Mouse (Mus musculus) c-Kit-positive CD71-negative TER-119-negative erythroid progenitor cells, embryonic 14.5 days (primary cell): ENCODE data around the gene Aldh1b1.
A peak's percentile ranks its signal among the peaks of the same experiment; 100 is the strongest.

Experiments used
- DNase-seq: peaks from one replicate; pipeline ENCODE4 v3.0.0-alpha.2; 2013; ENCODE audit warnings: low read depth

Gene Aldh1b1

GRCm38 (mm10) chr4:45798964-45799363, at the start of gene Aldh1b1:
Gene Aldh1b1 (plus strand): TSS chr4:45799022.
- DNase-seq, result peak; percentile 49

DNA sequence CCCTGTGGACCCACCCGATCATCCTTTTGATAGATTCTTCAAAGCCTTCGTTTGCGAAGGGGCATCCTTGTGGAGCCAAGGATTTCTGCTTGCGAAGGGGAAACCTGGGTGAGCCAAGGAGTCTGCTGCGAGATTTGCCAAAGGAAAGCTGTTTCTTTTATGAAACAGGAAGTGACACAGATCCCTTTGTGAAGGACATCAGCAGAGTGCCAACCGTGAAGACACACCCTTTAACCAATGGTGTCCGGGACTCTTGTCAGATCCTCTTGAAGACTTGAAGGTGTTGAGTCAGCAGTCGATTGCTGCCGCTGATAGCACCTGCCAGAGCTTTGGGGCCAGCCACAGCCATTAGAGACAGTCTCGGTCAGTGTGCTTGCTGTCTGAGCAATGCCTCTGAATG, 49.4 kb upstream of the Aldh1b1 start:
- DNase-seq, result no peak

- no peak for DNase-seq
Measured at GRCm38 (mm10) chr4:45750477-45750876, 48.3 kb upstream of the Aldh1b1 start.

- DNase-seq, result no peak
Measured at GRCm38 (mm10) chr4:45753211-45753809, 45.5 kb upstream of the Aldh1b1 start.

DNA sequence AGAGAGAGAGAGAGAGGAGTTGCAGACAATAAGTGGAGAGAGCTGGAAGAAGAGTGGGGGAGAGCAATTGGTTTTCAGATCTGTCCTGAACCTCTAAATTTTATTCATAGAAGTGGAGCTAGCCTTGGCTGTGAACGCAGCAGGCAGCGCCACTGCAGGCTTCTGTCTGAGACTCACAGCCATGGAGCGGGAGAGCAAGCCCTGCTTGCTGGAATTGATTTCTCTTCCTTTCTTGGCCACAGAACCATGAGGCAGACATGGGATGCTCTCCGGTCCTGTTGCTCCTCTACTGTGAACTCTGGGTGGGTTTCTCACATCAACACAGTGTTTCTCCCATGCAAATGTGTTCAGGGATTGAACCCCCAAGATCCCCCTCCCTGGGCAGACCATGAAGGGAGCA, 44.7 kb upstream of the Aldh1b1 start:
- DNase-seq, result no peak

DNA sequence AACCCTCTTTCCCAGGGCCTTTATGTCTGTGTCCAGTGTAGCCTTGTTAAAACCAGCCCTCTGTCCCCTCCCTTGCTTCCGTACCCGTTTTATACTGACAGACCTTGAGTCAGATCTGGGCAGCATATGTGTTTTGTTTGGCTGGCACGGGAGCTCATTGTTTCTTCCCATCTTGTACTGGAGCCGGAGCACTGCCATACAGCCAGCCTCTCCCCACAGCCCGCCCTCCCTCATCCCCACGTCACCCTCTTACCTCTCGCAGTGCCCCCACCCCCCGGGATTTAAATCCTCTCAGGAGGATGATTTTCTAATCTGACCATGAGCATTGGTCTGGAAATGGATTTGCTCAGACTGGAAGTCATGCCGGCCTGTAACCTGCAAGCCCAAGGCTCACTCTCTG, 43.7 kb upstream of the Aldh1b1 start:
- no peak for DNase-seq

DNA sequence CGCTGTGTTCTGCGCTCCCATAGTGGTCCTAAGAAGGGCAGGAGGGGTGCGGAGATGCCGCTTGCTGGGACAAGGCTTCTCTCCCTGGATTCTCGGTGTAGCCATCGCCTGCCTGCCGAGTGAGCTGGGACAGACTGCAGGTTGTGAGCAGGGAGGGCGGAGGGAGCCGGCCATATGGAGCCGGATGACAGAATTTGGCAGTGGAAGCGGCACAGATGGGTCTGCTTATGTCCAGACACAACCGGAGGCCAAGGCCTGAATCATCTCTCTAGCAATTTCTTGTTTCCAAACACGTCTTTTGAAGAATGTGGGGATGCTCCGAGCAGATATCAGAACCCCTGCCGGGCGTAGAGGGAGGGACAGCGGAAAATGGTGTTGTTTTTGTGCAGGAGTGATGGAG, 42.9 kb upstream of the Aldh1b1 start:
- DNase-seq, result no peak

- no peak for DNase-seq
Measured at GRCm38 (mm10) chr4:45757941-45758340, 40.9 kb upstream of the Aldh1b1 start.

GRCm38 (mm10) chr4:45759411-45759810, 39.4 kb upstream of the Aldh1b1 start:
- no peak for DNase-seq

DNA sequence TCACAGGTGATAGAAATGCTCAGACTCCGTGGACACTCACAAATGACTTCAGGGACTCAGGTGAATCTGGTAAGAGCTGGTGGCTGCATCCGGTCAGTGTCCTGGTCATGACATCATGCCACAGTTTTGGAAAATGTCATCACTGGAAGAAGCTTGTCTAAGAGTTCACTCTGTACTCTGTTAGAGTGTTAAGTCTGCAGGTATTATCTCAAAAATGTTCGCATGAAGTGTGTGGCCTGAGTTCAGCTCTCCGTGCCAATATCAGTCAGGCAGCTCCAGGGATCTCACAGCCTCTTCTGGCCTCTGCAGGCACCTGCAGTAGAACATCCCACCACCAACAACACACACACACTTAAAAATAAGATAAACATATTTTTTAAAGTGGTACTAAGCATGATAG, 36.2 kb upstream of the Aldh1b1 start:
- no peak for DNase-seq

GRCm38 (mm10) chr4:45763288-45764140, 35.3 kb upstream of the Aldh1b1 start:
- no peak for DNase-seq

DNA sequence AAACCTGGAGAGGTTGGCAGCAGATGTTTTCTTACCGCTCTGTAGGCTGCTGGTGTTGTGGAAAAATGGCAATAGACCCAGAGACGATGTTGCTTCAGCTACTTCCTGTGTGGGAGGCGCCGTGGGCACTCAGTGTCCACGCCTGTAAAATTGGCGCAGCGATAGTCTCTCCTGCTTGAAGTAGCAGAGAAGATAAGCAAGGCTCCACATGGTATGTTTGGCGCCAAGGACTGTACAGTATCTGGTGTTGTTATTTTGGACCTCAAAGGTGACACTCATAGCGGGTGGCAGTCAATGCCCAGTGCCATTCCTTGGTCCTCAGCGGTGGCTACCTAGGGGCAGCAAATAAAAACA, 34.7 kb upstream of the Aldh1b1 start:
- DNase-seq, result no peak

DNA sequence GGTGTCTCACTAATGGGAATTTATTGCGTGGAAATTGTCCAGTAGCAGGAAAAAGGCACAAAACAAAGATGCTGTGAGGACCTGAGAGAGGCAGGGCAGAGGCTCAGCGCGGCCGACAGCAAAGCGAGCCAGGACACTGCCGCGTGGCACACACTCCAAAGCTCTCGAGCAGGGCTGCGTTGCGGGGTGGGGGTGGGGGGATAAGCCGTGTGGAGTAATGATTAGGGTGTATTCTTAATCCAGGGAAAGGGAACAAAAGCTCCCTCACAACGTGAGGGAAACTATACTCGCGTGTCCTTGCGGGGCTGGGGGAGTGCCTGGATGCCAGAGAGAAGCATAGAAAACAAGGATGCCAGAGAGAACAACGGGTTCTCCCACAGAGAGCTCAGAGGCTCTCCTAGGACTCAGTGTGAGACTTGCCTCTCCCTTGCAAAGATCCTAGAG, 33.7 kb upstream of the Aldh1b1 start:
- DNase-seq, result no peak

DNA sequence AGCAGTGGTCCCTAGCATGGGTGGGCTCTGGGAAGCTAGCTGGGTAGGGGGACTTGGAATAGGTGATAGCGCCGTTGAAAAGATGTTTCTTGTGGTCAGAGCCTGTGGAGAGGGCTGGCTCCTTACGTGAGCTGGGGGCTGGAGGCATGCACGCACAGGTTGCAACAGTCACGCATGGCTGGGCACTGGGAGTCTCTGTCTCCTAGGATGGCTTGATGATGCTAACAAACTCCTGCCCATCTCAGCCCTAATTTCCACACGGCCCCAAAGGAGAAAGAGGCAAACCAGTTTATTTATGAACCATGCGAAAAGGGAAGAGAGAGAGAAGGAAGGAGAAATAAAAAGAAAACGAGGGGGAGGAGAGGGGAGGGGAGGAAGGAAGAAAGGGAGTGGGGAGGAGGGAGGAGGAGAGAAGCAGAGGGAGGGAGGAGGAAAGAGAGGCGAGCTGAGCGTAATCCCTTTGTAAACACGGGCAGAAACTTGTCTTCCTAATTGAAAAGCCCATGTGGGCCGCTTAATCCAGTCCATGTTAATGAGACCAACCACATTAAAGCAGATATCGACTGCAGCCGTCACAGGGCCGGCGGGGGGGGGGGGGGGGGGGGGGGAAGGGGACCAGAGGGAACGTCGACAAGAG, 33.1 kb upstream of the Aldh1b1 start:
- DNase-seq, result no peak

DNA sequence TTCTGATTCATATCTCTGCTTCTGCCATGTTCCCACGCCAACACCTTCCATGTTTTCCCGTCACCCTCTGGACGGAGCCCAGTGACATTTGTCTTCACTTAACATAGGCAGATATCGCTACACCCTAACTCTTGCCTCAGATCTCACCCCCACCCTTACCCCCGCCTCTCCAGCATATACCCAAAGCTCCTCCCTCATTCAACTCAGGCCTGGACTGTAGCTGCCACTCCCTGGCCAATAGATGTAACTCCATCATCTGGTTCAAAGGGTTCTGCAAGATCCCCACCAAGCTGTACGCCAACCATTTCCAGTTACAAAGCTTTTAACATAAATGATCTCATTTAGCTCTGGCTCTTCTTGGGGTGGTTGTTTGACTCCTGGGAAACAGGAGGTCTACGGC, 32.0 kb upstream of the Aldh1b1 start:
- DNase-seq, result no peak

GRCm38 (mm10) chr4:45767891-45768558, 30.8 kb upstream of the Aldh1b1 start:
- DNase-seq, result no peak

DNA sequence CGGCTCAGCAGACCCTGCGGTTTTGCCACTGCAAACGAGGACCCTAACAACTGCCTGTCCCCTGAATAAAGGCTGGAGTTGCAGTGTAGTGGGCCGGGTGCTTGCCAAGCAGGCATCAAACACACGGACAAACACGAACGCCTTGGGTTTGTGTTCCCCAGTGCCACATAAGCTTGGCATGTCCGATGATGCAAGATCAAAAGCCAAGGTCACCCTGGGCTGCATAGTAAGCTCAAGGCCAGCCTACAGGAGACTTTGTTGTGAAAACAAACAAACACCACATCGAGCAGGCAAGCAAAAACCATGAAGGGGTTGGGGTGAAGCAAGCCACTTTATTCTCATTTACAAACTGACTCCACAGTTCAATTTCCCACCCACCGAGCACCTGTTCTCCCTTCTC, 29.7 kb upstream of the Aldh1b1 start:
- no peak for DNase-seq

GRCm38 (mm10) chr4:45769791-45770637, 28.8 kb upstream of the Aldh1b1 start:
- no peak for DNase-seq

- DNase-seq, result no peak
Measured at GRCm38 (mm10) chr4:45770638-45771033, 28.2 kb upstream of the Aldh1b1 start.

GRCm38 (mm10) chr4:45771173-45771572, 27.6 kb upstream of the Aldh1b1 start:
- no peak for DNase-seq

GRCm38 (mm10) chr4:45771619-45772018, 27.2 kb upstream of the Aldh1b1 start:
- peak; percentile 56 for DNase-seq

DNA sequence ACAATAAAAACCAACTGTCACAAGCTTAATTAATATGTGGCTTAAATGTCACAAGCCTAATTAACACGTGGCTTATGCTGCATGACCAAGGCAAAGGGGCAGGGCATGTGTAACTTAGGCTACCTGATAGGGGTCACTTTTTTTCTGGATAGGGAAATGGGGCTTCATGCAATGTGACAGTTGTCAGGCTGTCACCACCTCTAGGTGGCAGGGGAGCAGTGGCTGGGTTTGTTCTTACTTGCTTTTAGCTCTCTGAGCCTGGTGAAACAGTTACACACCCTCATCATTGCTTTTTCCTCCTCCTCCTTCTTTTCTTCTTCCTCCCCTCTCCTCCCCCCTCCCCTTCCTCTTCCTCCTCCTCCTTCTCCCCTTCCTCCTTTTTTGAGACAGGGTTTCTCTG, 15.2 kb upstream of the Aldh1b1 start:
- no peak for DNase-seq
